Mouse (Mus musculus): ENCODE data around the gene Gpr39. TPM values are rescaled to one million over a fixed set of nuclear protein-coding genes. Genes with fewer than 3 reads are reported as not detected.

The Gpr39 gene
- total and polyA plus RNA-seq, 2 experiments, result 3.7 to 5.2 TPM

GRCm38 (mm10) chr1:125823611-125824010 lies 146.8 kb downstream of the Gpr39 start:
- 96% methylated on average over 4 of the region's 4 CpGs for WGBS
- no peaks in the 10 kb centered on the region for H3K79me2 ChIP-seq (ENCODE audit: control insufficient read depth, insufficient read depth, low read length)
- no peaks in the 10 kb centered on the region for H3K4me1 ChIP-seq (ENCODE audit: control insufficient read depth, insufficient read depth, low read length)
- H3K4me3 ChIP-seq (ENCODE audit: insufficient read depth, low read depth, low read length), result no peak overlapping the region
- no peaks in the 10 kb centered on the region for H3K27me3 ChIP-seq (ENCODE audit: control insufficient read depth, insufficient read depth, low read length)
- DNase-seq (ENCODE audit: extremely low read depth, low read depth, low spot score), result no peak
- no peak overlapping the region for H3K9ac ChIP-seq (ENCODE audit: low read depth, low read length)
- H3K27ac ChIP-seq (replicated peaks; ENCODE audit: insufficient read depth, low read depth, low read length), result no peak overlapping the region
- no peak for TF ChIP-seq CTCF (IDR thresholded peaks at IDR 0.05; ENCODE audit: low read depth, low read length)
- no peak for TF ChIP-seq POLR2A (IDR thresholded peaks at IDR 0.05; ENCODE audit: extremely low read depth, insufficient read depth, low read length)
- no peaks in the 10 kb centered on the region for H3K36me3 ChIP-seq (ENCODE audit: control insufficient read depth, insufficient read depth, low read length)

- no peak for DNase-seq (ENCODE audit: extremely low read depth, low read depth, low spot score)
- Histone ChIP-seq H3K36me3 (ENCODE audit: control insufficient read depth, insufficient read depth, low read length) (no peaks in the 10 kb centered on the region), H3K27ac (replicated peaks; ENCODE audit: insufficient read depth, low read depth, low read length) (no peak overlapping the region), H3K4me3 (ENCODE audit: insufficient read depth, low read depth, low read length) (no peak overlapping the region), H3K27me3 (ENCODE audit: control insufficient read depth, insufficient read depth, low read length) (no peaks in the 10 kb centered on the region), H3K79me2 (ENCODE audit: control insufficient read depth, insufficient read depth, low read length) (no peaks in the 10 kb centered on the region), H3K4me1 (ENCODE audit: control insufficient read depth, insufficient read depth, low read length) (no peaks in the 10 kb centered on the region), H3K9ac (ENCODE audit: low read depth, low read length) (no peak overlapping the region)
- TF ChIP-seq CTCF (IDR thresholded peaks at IDR 0.05; ENCODE audit: low read depth, low read length) (no peak), POLR2A (IDR thresholded peaks at IDR 0.05; ENCODE audit: extremely low read depth, insufficient read depth, low read length) (no peak)
- 3% methylated on average over 1 of the region's 1 CpGs for WGBS
Observed at GRCm38 (mm10) chr1:125837507-125837906, 160.7 kb downstream of the Gpr39 start.

- no peaks in the 10 kb centered on the region for H3K4me1 ChIP-seq (ENCODE audit: control insufficient read depth, insufficient read depth, low read length)
- H3K4me3 ChIP-seq (ENCODE audit: insufficient read depth, low read depth, low read length), result no peak overlapping the region
- no peaks in the 10 kb centered on the region for H3K36me3 ChIP-seq (ENCODE audit: control insufficient read depth, insufficient read depth, low read length)
- H3K79me2 ChIP-seq (ENCODE audit: control insufficient read depth, insufficient read depth, low read length), result no peaks in the 10 kb centered on the region
- no peak overlapping the region for H3K9ac ChIP-seq (ENCODE audit: low read depth, low read length)
- no peak for DNase-seq (ENCODE audit: extremely low read depth, low read depth, low spot score)
- H3K27ac ChIP-seq (replicated peaks; ENCODE audit: insufficient read depth, low read depth, low read length), result no peak overlapping the region
- 80% methylated on average over 13 of the region's 13 CpGs for WGBS
- TF ChIP-seq POLR2A (IDR thresholded peaks at IDR 0.05; ENCODE audit: extremely low read depth, insufficient read depth, low read length), result no peak
- TF ChIP-seq CTCF (IDR thresholded peaks at IDR 0.05; ENCODE audit: low read depth, low read length), result no peak
- no peaks in the 10 kb centered on the region for H3K27me3 ChIP-seq (ENCODE audit: control insufficient read depth, insufficient read depth, low read length)
Observed at GRCm38 (mm10) chr1:125839746-125840392, 163.1 kb downstream of the Gpr39 start.

- H3K4me1 ChIP-seq (ENCODE audit: control insufficient read depth, insufficient read depth, low read length), result no peaks in the 10 kb centered on the region; the same call in 1 of the 2 replicates
- TF ChIP-seq CTCF (IDR thresholded peaks at IDR 0.05; ENCODE audit: low read depth, low read length) (no peak), POLR2A (IDR thresholded peaks at IDR 0.05; ENCODE audit: extremely low read depth, insufficient read depth, low read length) (no peak)
- no peaks in the 10 kb centered on the region for H3K27me3 ChIP-seq (ENCODE audit: control insufficient read depth, insufficient read depth, low read length)
- 62% methylated on average over 5 of the region's 5 CpGs for WGBS
- no peak overlapping the region for H3K9ac ChIP-seq (ENCODE audit: low read depth, low read length)
- H3K36me3 ChIP-seq (ENCODE audit: control insufficient read depth, insufficient read depth, low read length), result no peaks in the 10 kb centered on the region
- no peaks in the 10 kb centered on the region for H3K79me2 ChIP-seq (ENCODE audit: control insufficient read depth, insufficient read depth, low read length)
- no peak for DNase-seq (ENCODE audit: extremely low read depth, low read depth, low spot score)
- no peak overlapping the region for H3K27ac ChIP-seq (replicated peaks; ENCODE audit: insufficient read depth, low read depth, low read length)
- H3K4me3 ChIP-seq (ENCODE audit: insufficient read depth, low read depth, low read length), result no peak overlapping the region
Observed at GRCm38 (mm10) chr1:125854646-125855045, 177.9 kb downstream of the Gpr39 start.

- no peak for DNase-seq (ENCODE audit: extremely low read depth, low read depth, low spot score)
- TF ChIP-seq POLR2A (IDR thresholded peaks at IDR 0.05; ENCODE audit: extremely low read depth, insufficient read depth, low read length) (no peak), CTCF (IDR thresholded peaks at IDR 0.05; ENCODE audit: low read depth, low read length) (no peak)
- H3K4me3 ChIP-seq (ENCODE audit: insufficient read depth, low read depth, low read length), result no peak overlapping the region
- no peak overlapping the region for H3K9ac ChIP-seq (ENCODE audit: low read depth, low read length)
- H3K4me1 ChIP-seq (ENCODE audit: control insufficient read depth, insufficient read depth, low read length), result no peaks in the 10 kb centered on the region; the same call in 1 of the 2 replicates
- no peak overlapping the region for H3K27ac ChIP-seq (replicated peaks; ENCODE audit: insufficient read depth, low read depth, low read length)
- no peaks in the 10 kb centered on the region for H3K36me3 ChIP-seq (ENCODE audit: control insufficient read depth, insufficient read depth, low read length)
- H3K79me2 ChIP-seq (ENCODE audit: control insufficient read depth, insufficient read depth, low read length), result no peaks in the 10 kb centered on the region
- WGBS, result 90% methylated on average over 5 of the region's 5 CpGs
- no peaks in the 10 kb centered on the region for H3K27me3 ChIP-seq (ENCODE audit: control insufficient read depth, insufficient read depth, low read length)
Observed at GRCm38 (mm10) chr1:125858631-125859030, 181.8 kb downstream of the Gpr39 start.

GRCm38 (mm10) chr1:125870056-125870455 lies 193.3 kb downstream of the Gpr39 start:
- WGBS, result 68% methylated on average over 7 of the region's 7 CpGs
- H3K27me3 ChIP-seq (ENCODE audit: control insufficient read depth, insufficient read depth, low read length), result no peaks in the 10 kb centered on the region
- no peak for TF ChIP-seq CTCF (IDR thresholded peaks at IDR 0.05; ENCODE audit: low read depth, low read length)
- TF ChIP-seq POLR2A (IDR thresholded peaks at IDR 0.05; ENCODE audit: extremely low read depth, insufficient read depth, low read length), result no peak
- no peak overlapping the region for H3K27ac ChIP-seq (replicated peaks; ENCODE audit: insufficient read depth, low read depth, low read length)
- no peak overlapping the region for H3K9ac ChIP-seq (ENCODE audit: low read depth, low read length)
- H3K36me3 ChIP-seq (ENCODE audit: control insufficient read depth, insufficient read depth, low read length), result no peaks in the 10 kb centered on the region
- no peaks in the 10 kb centered on the region for H3K79me2 ChIP-seq (ENCODE audit: control insufficient read depth, insufficient read depth, low read length)
- no peak overlapping the region for H3K4me3 ChIP-seq (ENCODE audit: insufficient read depth, low read depth, low read length)
- no peaks in the 10 kb centered on the region for H3K4me1 ChIP-seq (ENCODE audit: control insufficient read depth, insufficient read depth, low read length)
- no peak for DNase-seq (ENCODE audit: extremely low read depth, low read depth, low spot score)
